Mouse (Mus musculus) neural tube, embryonic 10.5 days (tissue): ENCODE data around the gene Pnkd.
A peak's percentile ranks its signal among the peaks of the same experiment; 100 is the strongest.
"Not testable (repeated sequence)": the region's sequence is repeated elsewhere in the genome, so short reads cannot be mapped to it uniquely, and the experiment has no call there.

ENCODE experiments used
- DNase-seq: peaks from one replicate; pipeline ENCODE4 v3.0.0-alpha.2; 2017; ENCODE audit warnings: low spot score; ENCODE audit errors: extremely low spot score

The Pnkd gene

DNA sequence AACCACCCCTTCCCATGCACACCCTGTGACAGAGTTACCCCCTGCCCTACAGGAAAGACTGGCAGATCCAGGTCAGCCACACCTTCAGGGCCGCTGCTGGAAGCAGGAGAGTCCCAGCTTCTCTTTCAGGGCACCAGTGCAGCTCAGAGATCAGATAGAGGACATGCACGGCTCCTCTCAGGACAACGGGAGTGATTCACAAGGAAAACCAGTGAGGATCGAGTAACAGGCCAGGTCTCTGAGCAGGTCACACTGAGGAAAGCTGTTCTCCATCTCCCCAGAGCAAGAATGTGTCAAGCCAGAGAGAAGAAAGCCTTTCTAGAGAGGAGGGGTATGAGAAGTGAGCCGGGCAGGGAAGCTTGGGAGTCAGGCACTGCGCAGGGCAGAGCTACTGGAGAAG, 11.7 kb downstream of the Pnkd start:
- no peak for DNase-seq

DNA sequence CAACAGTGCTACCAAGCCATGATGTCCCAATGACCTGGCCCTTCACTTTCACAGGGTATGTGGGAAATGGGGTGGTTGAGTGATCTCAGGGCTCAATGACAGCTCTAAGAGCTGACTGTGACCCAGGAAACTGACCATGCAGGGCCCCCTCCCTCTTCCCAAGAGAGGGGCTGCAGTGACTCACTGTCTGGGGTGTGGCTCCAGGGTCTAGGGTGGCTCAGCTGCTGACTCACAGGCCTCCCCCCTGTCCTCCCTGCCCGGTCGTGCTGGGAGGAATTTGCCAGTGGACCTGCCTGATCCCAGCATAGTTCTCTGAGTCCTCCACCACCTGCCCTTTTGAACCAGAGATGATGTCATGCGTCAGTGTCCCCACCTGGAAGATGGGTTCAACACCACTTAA, 12.5 kb downstream of the Pnkd start:
- DNase-seq = no peak

DNA sequence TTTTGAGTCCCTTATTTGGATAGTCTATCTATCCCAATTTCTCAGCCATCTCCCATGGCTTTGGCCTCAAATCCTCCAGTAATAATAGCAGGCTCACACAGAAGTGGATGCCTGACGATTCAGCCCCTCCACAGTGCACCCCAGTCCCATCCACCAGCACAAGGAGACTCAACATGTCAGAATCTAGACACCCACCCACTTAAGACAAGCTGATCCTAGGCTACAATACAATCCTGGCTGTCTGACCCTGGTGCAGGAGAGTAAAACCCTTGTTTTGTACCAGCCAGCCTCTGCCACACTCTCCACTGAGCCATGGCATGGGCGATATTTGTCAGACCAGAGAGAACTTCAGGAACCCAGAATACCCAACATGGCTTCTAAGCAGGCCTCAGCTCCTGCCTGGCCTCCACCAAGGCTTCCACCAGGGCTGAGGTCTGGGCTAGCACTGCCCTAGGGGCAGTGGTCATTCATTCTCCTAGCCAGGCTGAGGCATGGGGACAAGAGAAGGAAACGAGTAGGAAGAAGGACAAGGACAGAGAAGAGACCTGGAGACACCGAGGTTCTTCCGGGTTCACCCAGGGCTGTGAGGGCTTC, 13.5 kb downstream of the Pnkd start:
- no peak for DNase-seq

DNA sequence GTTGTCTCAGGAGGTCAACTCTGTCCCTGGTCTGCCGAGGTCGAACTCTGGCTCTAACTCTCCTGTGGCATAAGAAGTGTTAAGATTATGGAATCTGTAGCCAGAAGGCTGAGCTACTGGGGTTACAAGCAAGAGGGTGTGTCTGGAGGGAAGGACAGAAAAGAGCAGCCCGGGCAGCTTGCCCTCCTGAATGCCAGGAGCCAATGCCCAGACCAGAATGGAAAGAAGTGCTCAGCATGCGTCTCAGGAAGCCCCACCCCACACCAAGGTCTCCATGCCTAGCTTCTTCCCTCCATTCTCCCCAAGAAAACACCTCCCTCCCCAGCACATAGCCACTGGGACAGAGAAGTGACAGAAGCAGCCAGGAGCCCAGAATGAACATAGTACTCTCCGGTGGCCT, 14.3 kb downstream of the Pnkd start:
- DNase-seq = no peak

DNA sequence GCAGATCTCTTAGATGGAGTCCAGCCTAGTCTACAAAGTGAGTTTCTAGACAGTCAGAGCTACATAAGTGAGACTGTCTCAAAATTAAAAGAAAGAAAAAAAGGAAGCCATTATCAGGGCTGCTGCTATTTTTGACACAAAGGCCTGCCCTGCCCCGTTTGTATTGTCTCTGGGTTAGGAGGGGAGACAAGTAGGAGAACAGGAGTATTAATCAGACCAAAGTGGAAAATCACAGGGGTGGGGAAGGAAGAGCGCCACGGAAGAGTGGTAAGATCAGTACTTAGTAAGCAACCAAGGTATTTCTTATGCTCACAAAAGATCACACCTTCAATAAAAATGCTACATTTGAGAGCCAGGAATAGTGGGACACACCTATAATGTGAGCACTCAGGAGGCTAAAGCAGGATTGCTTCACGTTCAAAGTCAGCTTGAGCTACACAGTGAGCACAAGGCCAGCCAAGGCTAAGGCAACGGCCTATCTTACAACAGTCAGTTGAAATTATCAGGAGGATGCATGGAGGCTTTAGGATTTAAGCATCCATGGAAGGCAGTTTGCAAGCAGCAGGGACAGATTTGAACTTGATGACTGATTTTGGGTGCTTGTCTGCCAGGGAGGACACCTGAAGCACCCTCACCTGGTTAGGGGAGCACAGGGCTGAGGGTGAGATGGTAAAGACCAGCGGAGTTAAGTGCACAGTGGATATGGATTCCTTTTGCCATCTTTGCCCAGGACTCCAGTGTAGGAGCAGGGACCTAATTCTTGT, 15.8 kb downstream of the Pnkd start:
- no peak for DNase-seq

DNA sequence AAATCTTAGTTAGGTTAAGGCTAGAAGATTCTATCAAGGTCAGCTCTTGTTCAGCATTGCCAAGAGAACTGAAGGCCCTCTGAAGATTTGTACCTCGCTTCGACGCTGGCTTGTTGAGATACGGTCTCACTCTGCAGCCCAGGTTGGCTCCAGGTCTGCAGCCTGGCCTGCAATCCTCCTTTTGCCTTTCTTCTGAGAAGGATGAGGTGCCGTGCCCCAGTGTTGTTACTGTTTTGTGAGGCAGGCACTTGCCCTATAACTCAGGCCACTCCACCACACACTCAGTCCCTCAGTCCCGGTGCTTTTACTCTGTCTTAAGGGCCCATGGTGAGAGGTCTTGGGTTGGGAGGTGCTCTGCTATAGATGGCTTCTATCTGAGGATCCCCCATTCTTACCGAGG, 17.5 kb downstream of the Pnkd start:
- no peak for DNase-seq

GRCm38 (mm10) chr1:74302835-74303234, 18.1 kb downstream of the Pnkd start:
- no peak for DNase-seq

- peak; percentile 74 for DNase-seq
Observed at GRCm38 (mm10) chr1:74303509-74304338, 19.0 kb downstream of the Pnkd start.

DNA sequence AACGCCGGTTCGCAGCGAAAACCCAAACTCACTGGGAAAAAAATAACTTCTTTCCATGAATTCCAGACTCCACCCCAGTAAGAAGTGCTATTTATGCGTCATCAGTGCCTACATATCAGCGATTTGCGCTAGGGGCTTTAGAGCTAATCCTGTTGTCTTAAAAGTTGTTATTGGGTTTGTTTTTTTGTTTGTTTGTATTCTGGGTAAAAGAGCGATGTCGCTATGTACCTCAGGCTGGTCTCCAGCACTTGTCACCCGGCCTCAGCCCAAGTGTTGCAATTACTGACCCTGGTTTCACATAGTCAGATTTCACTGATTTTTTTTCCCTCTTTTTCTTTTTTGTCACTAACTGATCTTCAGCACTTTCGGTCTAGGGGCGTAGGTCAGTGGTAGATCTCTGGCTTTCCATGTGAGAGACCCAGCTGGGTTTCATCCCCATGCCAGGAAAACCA, 19.6 kb downstream of the Pnkd start:
- DNase-seq = no peak

- DNase-seq = no peak
Observed at GRCm38 (mm10) chr1:74304946-74305345, 20.2 kb downstream of the Pnkd start.

DNA sequence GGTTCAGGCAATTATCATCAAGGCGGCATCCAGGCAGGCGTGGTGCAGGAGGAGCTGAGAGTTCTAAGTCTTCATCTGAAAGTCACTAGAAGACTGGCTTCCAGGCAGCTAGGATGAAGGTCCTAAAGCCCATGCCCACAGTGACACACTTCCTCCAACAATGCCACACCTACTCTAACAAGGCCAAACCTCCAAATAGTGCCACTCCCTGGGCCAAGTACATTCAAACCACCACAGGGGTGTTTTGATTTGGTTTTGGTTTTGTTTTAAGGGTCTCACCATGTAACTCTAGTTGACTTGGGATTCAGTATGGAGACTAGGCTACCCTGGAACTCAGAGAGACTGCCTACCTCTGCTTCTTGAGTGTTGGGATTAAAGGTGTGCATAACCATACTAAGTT, 20.8 kb downstream of the Pnkd start, which contains the start of gene Tmbim1:
Tmbim1 (minus strand) TSS at position 101 of the 400 bp plus-strand sequence.
- no peak for DNase-seq

GRCm38 (mm10) chr1:74307146-74307545, 22.4 kb downstream of the Pnkd start:
- no peak for DNase-seq

DNA sequence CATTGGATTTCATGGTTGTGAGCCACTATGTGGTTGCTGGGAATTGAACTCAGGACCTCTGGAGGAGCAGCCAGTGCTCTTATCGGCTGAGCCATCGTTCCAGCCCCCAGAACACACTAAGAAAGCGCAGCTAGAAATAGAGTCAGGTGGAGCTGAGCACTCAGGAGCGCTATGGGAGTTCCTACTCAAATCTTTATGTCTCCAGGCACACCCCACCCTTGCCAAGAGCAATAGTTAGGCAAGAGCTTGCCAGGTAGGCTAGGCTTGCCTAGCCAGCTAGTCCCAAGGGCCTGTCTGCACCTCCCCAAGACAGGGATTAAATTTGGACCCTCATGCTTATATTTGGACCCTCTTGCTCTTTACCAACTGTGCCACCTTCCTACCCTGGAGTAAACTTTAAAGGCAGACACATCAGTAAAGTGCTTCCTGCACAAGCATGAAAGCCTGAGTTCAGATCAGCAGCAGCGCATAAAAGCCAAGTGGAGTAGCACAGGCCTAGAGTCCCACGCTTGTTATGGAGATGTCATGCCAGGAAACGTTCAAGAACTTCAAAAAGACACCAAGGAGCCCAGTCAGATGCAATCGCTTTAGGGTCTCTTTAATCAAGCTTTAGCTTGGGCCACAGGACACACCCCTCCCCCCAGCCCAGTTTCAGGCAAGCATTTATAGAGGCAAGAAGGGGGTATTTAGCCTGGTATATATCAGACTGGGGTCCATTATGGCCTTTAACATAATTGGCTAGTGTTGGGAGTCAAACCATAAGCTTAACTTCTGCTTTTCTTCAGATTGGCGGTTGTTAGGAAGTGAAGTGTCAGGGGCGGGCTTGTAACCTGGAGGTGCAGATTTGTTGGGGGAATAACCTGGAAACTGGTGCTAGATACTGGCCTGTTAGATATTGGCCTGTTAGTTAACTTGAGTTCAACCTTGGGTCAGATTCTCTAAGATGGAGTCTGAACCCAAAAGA, 23.6 kb downstream of the Pnkd start:
- DNase-seq = no peak

DNA sequence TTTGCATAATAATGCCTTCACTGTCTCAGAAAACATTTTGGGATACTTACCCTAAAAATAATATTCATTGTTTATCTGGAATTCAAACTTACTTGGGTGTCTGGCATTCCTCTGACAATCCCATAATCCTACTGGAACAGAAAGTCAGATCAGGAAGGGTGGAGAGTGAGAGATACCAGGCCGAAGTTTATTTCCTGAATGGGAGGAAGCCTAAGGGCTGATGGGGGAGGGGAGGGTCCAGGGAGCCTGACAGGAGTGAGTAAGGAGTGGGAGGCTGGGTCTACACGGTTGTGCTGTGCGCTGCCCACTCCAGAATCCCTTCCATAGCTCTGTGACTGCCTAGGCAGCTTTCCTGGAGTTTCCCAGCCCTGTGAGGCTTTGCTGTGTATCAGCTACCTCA, 25.0 kb downstream of the Pnkd start:
- no peak for DNase-seq

GRCm38 (mm10) chr1:74313049-74313692, 28.4 kb downstream of the Pnkd start:
- DNase-seq = peak; percentile 26

GRCm38 (mm10) chr1:74314796-74315195, 30.1 kb downstream of the Pnkd start:
- DNase-seq = no peak

GRCm38 (mm10) chr1:74316114-74316827, 31.5 kb downstream of the Pnkd start:
- DNase-seq = no peak

DNA sequence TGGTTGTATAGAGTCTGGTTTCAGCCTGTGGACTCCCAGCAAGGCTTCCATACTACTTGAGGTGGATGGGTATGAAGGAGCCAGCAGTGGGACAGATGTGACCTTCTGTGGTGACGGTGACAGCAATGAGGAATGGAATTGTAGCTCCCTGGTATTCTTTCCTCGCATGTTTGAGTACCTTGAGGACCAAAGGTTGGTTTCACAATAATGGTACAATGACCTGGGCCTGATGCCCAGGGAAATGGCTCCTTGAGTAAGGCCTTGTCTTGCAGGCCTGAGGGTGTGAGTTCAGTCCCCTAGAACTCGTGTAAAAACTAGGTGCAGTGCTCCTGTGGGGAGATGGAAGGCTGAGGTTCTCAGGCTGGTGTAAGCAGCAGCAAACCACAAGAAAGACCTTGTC, 34.0 kb downstream of the Pnkd start:
- DNase-seq = no peak

DNA sequence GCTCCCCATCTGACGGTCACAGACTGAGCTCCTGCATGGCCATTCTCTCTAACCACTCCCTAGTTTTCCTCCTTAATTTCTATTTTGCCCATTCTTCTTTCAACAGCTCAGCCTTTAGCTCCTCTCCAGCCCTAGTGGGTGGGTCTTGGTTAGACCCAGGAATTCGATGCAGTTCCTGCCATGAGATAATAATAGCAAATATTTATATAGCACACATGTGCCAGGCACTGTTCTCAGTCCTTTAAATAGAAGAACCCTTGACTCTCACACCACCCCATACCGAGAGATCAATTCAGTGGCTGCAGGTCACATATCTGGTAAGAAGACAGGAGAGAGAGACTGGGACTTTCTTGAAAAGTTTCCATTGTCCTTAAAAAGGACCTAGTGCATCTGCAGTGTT, 36.7 kb downstream of the Pnkd start:
- no peak for DNase-seq

GRCm38 (mm10) chr1:74326916-74327315, 42.2 kb downstream of the Pnkd start:
- not testable (repeated sequence) for DNase-seq
